Mouse (Mus musculus) C2C12 (cell line): ENCODE data around the gene Gm21987.

Experiments
- CEBPB ChIP-seq: IDR thresholded peaks from one replicate; pipeline ENCODE4 v1.6.1; 2011; ENCODE audit warnings: low read depth, mild to moderate bottlenecking, control low read depth, moderate library complexity
- CTCF ChIP-seq: IDR thresholded peaks from one replicate; pipeline ENCODE4 v1.5.1; 2011; ENCODE audit not compliant: control insufficient read depth, insufficient read depth, insufficient read length
- MAX ChIP-seq: IDR thresholded peaks from one replicate; pipeline ENCODE4 v1.6.1; 2011; ENCODE audit warnings: mild to moderate bottlenecking, control low read depth
- MYOG ChIP-seq: IDR thresholded peaks from one replicate; pipeline ENCODE4 v1.6.1; 2011; ENCODE audit not compliant: control insufficient read depth, insufficient read length; ENCODE audit errors: extremely low read depth
- USF1 ChIP-seq: IDR thresholded peaks from one replicate; pipeline ENCODE4 v1.6.1; 2011; ENCODE audit warnings: low read depth, mild to moderate bottlenecking, control low read depth, moderate library complexity

DNA sequence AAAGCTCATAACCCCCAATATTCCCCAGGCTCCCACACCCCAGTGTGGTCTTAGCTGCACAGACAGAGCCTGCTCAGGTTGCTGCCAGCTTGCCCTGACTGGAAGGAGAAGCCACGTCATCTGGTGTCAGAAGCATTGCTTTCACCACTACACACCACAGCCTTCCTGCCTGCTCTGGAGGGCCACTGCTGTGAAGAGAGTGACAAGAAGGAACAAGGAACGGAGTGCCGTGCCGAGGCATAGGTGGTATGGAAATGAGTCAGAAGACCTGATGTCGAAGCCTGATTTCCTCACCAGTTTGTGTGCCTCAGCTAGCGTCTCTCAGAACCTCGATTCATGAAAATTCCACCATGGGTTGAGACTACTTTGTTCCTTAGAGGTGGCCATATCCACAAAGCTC is 56.8 kb downstream of the Gm21987 start:
- TF ChIP-seq CTCF (no peak), USF1 (no peak), MAX (no peak), CEBPB (no peak), MYOG (no peak)
